Mouse (Mus musculus): Measurements from ENCODE around the gene Gpr18. TPM values are rescaled to one million over a fixed set of nuclear protein-coding genes. Genes with fewer than 3 reads are reported as not detected.
"Not testable (repeated sequence)": the region's sequence is repeated elsewhere in the genome, so short reads cannot be mapped to it uniquely, and the experiment has no call there.

The Gpr18 gene
- total RNA-seq, 1 experiment from 2014 or later: 0.67 TPM

- DNase-seq: peak; percentile 37
These were observed 31.3 kb downstream of the Gpr18 start for GRCm38 (mm10) chr14:121884150-121884797.

GRCm38 (mm10) chr14:121881211-121881610 is 34.4 kb downstream of the Gpr18 start:
- DNase-seq: peak; percentile 33

- no peak for DNase-seq
These were observed 36.2 kb downstream of the Gpr18 start for GRCm38 (mm10) chr14:121879266-121879840.

- DNase-seq: no peak
These were observed 36.7 kb downstream of the Gpr18 start for GRCm38 (mm10) chr14:121878859-121879206.

GRCm38 (mm10) chr14:121878176-121878858 is 37.3 kb downstream of the Gpr18 start, which contains the start of gene Ubac2:
Gene Ubac2 (plus strand): TSS chr14:121878620.
- DNase-seq: peak; percentile 99

GRCm38 (mm10) chr14:121877640-121878039 is 37.9 kb downstream of the Gpr18 start:
- no peak for DNase-seq

GRCm38 (mm10) chr14:121876860-121877259 is 38.7 kb downstream of the Gpr18 start:
- no peak for DNase-seq

GRCm38 (mm10) chr14:121876190-121876589 is 39.4 kb downstream of the Gpr18 start:
- not testable (repeated sequence) for DNase-seq

GRCm38 (mm10) chr14:121873646-121874045 is 41.9 kb downstream of the Gpr18 start:
- DNase-seq: no peak

- no peak for DNase-seq
These were observed 42.4 kb downstream of the Gpr18 start for GRCm38 (mm10) chr14:121873172-121873571.

GRCm38 (mm10) chr14:121872760-121873159 is 42.8 kb downstream of the Gpr18 start:
- DNase-seq: no peak

GRCm38 (mm10) chr14:121869111-121869510 is 46.5 kb downstream of the Gpr18 start:
- no peak for DNase-seq

GRCm38 (mm10) chr14:121866574-121866973 is 49.0 kb downstream of the Gpr18 start:
- no peak for DNase-seq

GRCm38 (mm10) chr14:121865162-121865561 is 50.4 kb downstream of the Gpr18 start:
- peak; percentile 82 for DNase-seq

Other genes starting within 250 kb of the Gpr18 start
- gene Dock9, start 117.9 kb downstream of the Gpr18 start, total RNA-seq (2021): 31.9 and 43.7 TPM in 2 replicates
- 30.3 and 34.4 TPM in 2 replicates for gene Ubac2, start 37.2 kb downstream of the Gpr18 start, total RNA-seq (2021)
- gene Gpr183, start 49.4 kb upstream of the Gpr18 start, total RNA-seq (2021): 0.48 and 2.3 TPM in 2 replicates
- gene Timm8a2, start 118.9 kb upstream of the Gpr18 start, total RNA-seq (2021): not detected in 2 replicates
- gene Tm9sf2, start 191.3 kb upstream of the Gpr18 start, total RNA-seq (2021): 121 and 125 TPM in 2 replicates